Mouse (Mus musculus): ENCODE data around the gene Amn. TPM values are rescaled to one million over a fixed set of nuclear protein-coding genes. Genes with fewer than 3 reads are reported as not detected.

The Amn gene
- total and polyA plus RNA-seq, 3 experiments, result 0.16 TPM; not detected in 2

DNA sequence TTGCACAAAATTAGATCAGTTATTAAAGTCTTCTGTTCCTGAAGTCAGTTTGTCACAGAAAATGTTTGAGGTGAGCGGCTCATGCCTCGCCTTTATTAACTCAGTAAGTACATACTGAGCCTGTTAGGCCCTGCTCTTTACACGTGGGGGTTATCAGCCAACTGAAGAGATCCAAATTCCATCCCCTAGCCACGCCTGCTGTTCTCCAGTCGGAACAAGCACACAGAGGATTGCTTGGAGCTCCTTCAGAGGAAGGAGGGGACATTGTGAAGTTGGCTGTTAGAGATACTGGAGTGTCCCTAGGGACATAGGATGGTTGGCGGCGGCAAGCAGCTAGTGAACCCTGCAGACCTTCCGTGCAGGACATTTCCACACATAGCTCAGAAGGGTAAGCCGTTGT lies 36.5 kb upstream of the Amn start:
- H3K4me1 ChIP-seq (ENCODE audit: insufficient read depth, low read depth, low read length), result no peaks in the 10 kb centered on the region
- no peaks in the 10 kb centered on the region for H3K9me3 ChIP-seq (replicated peaks)
- H3K4me3 ChIP-seq (ENCODE audit: low read depth, low read length), result no peak overlapping the region
- H3K27me3 ChIP-seq (ENCODE audit: insufficient read depth, low read length), result peaks cover 22% of the 10 kb centered on the region
- no peak for DNase-seq (ENCODE audit: low spot score)
- no peak for ATAC-seq (ENCODE audit: extremely low read depth, insufficient number of reproducible peaks, low FRiP score, poor library complexity, severe bottlenecking)
- TF ChIP-seq GATA2 (IDR thresholded peaks at IDR 0.05; ENCODE audit: borderline replicate concordance, low read depth, low read length), result no peak
- TF ChIP-seq POLR2AphosphoS5 (IDR thresholded peaks at IDR 0.05; ENCODE audit: insufficient replicate concordance, low read depth, low read length), result no peak
- TF ChIP-seq GATA1 (IDR thresholded peaks at IDR 0.05; ENCODE audit: borderline replicate concordance, low read length), result no peak
- TF ChIP-seq TAL1 (conservative IDR thresholded peaks at IDR 0.05; ENCODE audit: low read depth, low read length), result no peak
- no peak for TF ChIP-seq CTCF (IDR thresholded peaks at IDR 0.05; ENCODE audit: low read depth, low read length)
- no peaks in the 10 kb centered on the region for H3K36me3 ChIP-seq (replicated peaks)

DNA sequence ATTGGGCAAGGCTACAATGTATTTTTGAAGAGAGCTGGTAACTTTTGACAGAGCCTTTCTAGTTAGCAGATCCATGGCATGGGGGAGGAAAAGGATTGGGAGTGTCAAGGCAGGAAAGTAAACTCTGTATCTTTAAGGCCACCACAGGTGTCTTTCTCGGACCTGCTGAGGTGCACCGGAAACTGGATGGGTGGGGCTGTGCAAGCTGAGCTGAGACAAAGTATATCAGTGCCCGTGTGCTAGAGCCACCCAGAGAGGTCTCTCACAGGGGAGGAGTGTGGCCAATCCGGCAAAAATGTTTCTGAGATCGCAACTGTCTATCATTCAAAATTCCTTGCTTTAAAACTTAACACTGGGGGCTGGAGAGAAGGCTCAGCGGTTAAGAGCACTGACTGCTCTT lies 35.3 kb upstream of the Amn start:
- no peaks in the 10 kb centered on the region for H3K9me3 ChIP-seq (replicated peaks)
- no peaks in the 10 kb centered on the region for H3K4me1 ChIP-seq (ENCODE audit: insufficient read depth, low read depth, low read length)
- H3K4me3 ChIP-seq (ENCODE audit: low read depth, low read length), result no peak overlapping the region
- H3K36me3 ChIP-seq (replicated peaks), result no peaks in the 10 kb centered on the region
- H3K27me3 ChIP-seq (ENCODE audit: insufficient read depth, low read length), result peaks cover 28% of the 10 kb centered on the region
- DNase-seq (ENCODE audit: low spot score) (no peak), ATAC-seq (ENCODE audit: extremely low read depth, insufficient number of reproducible peaks, low FRiP score, poor library complexity, severe bottlenecking) (no peak)
- no peak for TF ChIP-seq POLR2AphosphoS5 (IDR thresholded peaks at IDR 0.05; ENCODE audit: insufficient replicate concordance, low read depth, low read length)
- TF ChIP-seq TAL1 (conservative IDR thresholded peaks at IDR 0.05; ENCODE audit: low read depth, low read length), result no peak
- no peak for TF ChIP-seq CTCF (IDR thresholded peaks at IDR 0.05; ENCODE audit: low read depth, low read length)
- no peak for TF ChIP-seq GATA2 (IDR thresholded peaks at IDR 0.05; ENCODE audit: borderline replicate concordance, low read depth, low read length)
- no peak for TF ChIP-seq GATA1 (IDR thresholded peaks at IDR 0.05; ENCODE audit: borderline replicate concordance, low read length)

DNA sequence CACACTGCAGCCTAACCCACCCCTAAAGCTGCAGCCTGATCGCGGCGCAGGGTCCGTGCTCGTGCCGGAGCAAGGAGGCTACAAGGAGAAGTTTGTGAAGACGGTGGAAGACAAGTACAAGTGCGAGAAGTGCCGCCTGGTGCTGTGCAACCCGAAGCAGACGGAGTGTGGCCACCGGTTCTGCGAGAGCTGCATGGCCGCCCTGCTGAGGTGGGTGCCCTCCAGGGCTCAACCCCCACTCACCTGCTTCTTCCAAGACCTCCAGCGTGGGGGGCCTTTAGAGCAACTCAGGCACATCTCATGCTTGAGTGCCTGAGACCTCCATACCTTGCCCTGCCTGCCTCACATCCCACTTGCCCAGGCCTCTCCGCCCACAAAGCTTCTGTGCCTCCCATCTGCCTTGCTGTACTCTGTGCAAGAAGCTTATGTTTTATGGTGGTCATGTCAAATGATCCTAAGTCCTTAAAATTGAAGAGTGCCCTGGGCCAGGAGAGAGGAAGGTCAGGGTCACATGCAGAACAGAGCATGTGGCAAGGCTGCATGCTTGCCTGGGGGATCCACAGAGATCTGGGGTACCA lies 33.2 kb upstream of the Amn start:
- H3K36me3 ChIP-seq (replicated peaks), result no peaks in the 10 kb centered on the region
- peaks cover 27% of the 10 kb centered on the region for H3K27me3 ChIP-seq (ENCODE audit: insufficient read depth, low read length)
- H3K4me3 ChIP-seq (ENCODE audit: low read depth, low read length), result no peak overlapping the region
- ATAC-seq (ENCODE audit: extremely low read depth, insufficient number of reproducible peaks, low FRiP score, poor library complexity, severe bottlenecking) (no peak), DNase-seq (ENCODE audit: low spot score) (no peak)
- TF ChIP-seq CTCF (IDR thresholded peaks at IDR 0.05; ENCODE audit: low read depth, low read length), result no peak
- TF ChIP-seq GATA2 (IDR thresholded peaks at IDR 0.05; ENCODE audit: borderline replicate concordance, low read depth, low read length), result no peak
- TF ChIP-seq TAL1 (conservative IDR thresholded peaks at IDR 0.05; ENCODE audit: low read depth, low read length), result no peak
- TF ChIP-seq GATA1 (IDR thresholded peaks at IDR 0.05; ENCODE audit: borderline replicate concordance, low read length), result no peak
- TF ChIP-seq POLR2AphosphoS5 (IDR thresholded peaks at IDR 0.05; ENCODE audit: insufficient replicate concordance, low read depth, low read length), result no peak
- H3K9me3 ChIP-seq (replicated peaks), result no peaks in the 10 kb centered on the region
- H3K4me1 ChIP-seq (ENCODE audit: insufficient read depth, low read depth, low read length), result no peaks in the 10 kb centered on the region

DNA sequence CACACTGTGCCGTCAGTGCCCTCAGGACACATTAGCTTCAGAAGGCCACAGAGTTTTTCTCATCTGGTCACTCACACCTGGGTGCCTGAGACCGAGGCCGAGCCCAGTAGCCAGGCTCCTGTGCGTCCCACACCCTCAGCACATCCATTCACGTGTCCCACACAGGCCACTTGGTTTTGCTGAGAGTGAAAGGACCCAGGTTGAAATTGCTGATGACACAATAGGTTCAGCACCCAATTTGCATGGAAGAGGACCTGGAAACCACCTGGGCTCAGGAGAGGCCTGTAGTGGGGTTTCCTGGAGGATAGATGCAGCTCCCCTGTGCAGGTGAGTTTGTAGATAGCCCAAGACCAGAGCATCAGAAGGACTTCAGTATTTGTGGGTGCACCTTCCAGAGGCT lies 32.5 kb upstream of the Amn start:
- Histone ChIP-seq H3K27me3 (ENCODE audit: insufficient read depth, low read length) (peaks cover 28% of the 10 kb centered on the region), H3K9me3 (replicated peaks) (no peaks in the 10 kb centered on the region), H3K36me3 (replicated peaks) (no peaks in the 10 kb centered on the region), H3K4me3 (ENCODE audit: low read depth, low read length) (no peak overlapping the region), H3K4me1 (ENCODE audit: insufficient read depth, low read depth, low read length) (no peaks in the 10 kb centered on the region)
- ATAC-seq (ENCODE audit: extremely low read depth, insufficient number of reproducible peaks, low FRiP score, poor library complexity, severe bottlenecking), result no peak
- DNase-seq (ENCODE audit: low spot score), result no peak
- no peak for TF ChIP-seq CTCF (IDR thresholded peaks at IDR 0.05; ENCODE audit: low read depth, low read length)
- TF ChIP-seq GATA1 (IDR thresholded peaks at IDR 0.05; ENCODE audit: borderline replicate concordance, low read length), result no peak
- no peak for TF ChIP-seq GATA2 (IDR thresholded peaks at IDR 0.05; ENCODE audit: borderline replicate concordance, low read depth, low read length)
- no peak for TF ChIP-seq POLR2AphosphoS5 (IDR thresholded peaks at IDR 0.05; ENCODE audit: insufficient replicate concordance, low read depth, low read length)
- TF ChIP-seq TAL1 (conservative IDR thresholded peaks at IDR 0.05; ENCODE audit: low read depth, low read length), result no peak

DNA sequence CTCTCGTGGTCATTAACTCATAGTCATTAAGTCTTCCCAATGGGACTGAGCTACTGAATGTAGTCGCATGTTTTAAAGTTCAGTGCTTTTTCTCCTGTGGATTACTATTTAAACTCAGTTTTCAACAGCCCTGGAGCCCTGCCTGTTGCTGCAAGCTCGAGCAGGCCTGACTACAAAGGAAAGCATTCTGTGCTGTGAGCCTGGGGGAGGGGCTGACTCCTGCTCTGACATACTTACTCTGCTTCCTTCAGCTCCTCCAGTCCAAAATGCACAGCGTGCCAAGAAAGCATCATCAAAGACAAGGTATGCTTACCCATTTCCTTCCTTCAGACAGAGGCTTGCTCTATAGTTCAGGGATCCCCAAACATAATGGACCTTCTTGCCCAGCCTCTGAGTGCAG lies 32.1 kb upstream of the Amn start:
- Histone ChIP-seq H3K27me3 (ENCODE audit: insufficient read depth, low read length) (peaks cover 31% of the 10 kb centered on the region), H3K4me3 (ENCODE audit: low read depth, low read length) (no peak overlapping the region), H3K36me3 (replicated peaks) (no peaks in the 10 kb centered on the region), H3K9me3 (replicated peaks) (no peaks in the 10 kb centered on the region), H3K4me1 (ENCODE audit: insufficient read depth, low read depth, low read length) (no peaks in the 10 kb centered on the region)
- TF ChIP-seq GATA2 (IDR thresholded peaks at IDR 0.05; ENCODE audit: borderline replicate concordance, low read depth, low read length) (no peak), CTCF (IDR thresholded peaks at IDR 0.05; ENCODE audit: low read depth, low read length) (no peak), TAL1 (conservative IDR thresholded peaks at IDR 0.05; ENCODE audit: low read depth, low read length) (no peak), POLR2AphosphoS5 (IDR thresholded peaks at IDR 0.05; ENCODE audit: insufficient replicate concordance, low read depth, low read length) (no peak), GATA1 (IDR thresholded peaks at IDR 0.05; ENCODE audit: borderline replicate concordance, low read length) (no peak)
- DNase-seq (ENCODE audit: low spot score) (no peak), ATAC-seq (ENCODE audit: extremely low read depth, insufficient number of reproducible peaks, low FRiP score, poor library complexity, severe bottlenecking) (no peak)

DNA sequence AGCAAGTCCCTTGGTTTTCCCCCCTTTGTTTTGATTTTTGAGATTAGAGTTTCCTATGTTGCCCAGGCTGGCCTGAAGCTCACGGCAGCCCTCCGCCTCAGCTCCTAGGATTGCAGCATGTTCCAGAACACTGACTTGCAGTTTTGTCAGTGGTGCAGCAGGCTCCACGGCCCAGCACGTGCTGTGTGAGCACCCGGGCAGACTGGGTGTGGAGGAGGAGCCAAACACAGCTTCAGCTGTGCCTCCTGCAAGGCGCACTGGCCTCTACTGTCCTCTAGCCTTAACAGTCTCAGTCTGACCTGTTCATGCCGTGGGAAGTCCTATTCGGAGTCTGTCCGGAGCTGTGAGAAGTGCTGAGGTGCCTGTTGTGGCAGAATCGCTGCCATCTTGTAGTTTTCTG lies 31.0 kb upstream of the Amn start:
- no peak for DNase-seq (ENCODE audit: low spot score)

More for the DNA sequence above, 31.0 kb upstream of the Amn start:
- peaks cover 36% of the 10 kb centered on the region for H3K27me3 ChIP-seq (ENCODE audit: insufficient read depth, low read length)
- no peaks in the 10 kb centered on the region for H3K9me3 ChIP-seq (replicated peaks)
- H3K4me1 ChIP-seq (ENCODE audit: insufficient read depth, low read depth, low read length), result peaks cover 4% of the 10 kb centered on the region; the same call in 1 of the 2 replicates
- TF ChIP-seq GATA2 (IDR thresholded peaks at IDR 0.05; ENCODE audit: borderline replicate concordance, low read depth, low read length) (no peak), TAL1 (conservative IDR thresholded peaks at IDR 0.05; ENCODE audit: low read depth, low read length) (no peak), CTCF (IDR thresholded peaks at IDR 0.05; ENCODE audit: low read depth, low read length) (no peak), POLR2AphosphoS5 (IDR thresholded peaks at IDR 0.05; ENCODE audit: insufficient replicate concordance, low read depth, low read length) (no peak), GATA1 (IDR thresholded peaks at IDR 0.05; ENCODE audit: borderline replicate concordance, low read length) (no peak)
- no peaks in the 10 kb centered on the region for H3K36me3 ChIP-seq (replicated peaks)
- no peak for ATAC-seq (ENCODE audit: extremely low read depth, insufficient number of reproducible peaks, low FRiP score, poor library complexity, severe bottlenecking)
- H3K4me3 ChIP-seq (ENCODE audit: low read depth, low read length), result no peak overlapping the region
